Mouse (Mus musculus) erythroblast, embryonic 14.5 days (primary cell): Measurements from ENCODE around the gene Zfp84.

Experiments
- GATA1 ChIP-seq: IDR thresholded peaks from 2 replicates; pipeline ENCODE4 v1.6.1; 2012; ENCODE audit warnings: low read length, inconsistent platforms, mixed read lengths
- TAL1 ChIP-seq: IDR thresholded peaks from 3 replicates; pipeline ENCODE4 v1.6.1; 2012; ENCODE audit warnings: low read length, inconsistent platforms, mixed read lengths

- TF ChIP-seq GATA1 (no peak), TAL1 (no peak)
Observed at GRCm38 (mm10) chr7:29777372-29777771, 9.0 kb downstream of the Zfp84 start.
